Mouse (Mus musculus) bone marrow macrophage, adult 2 months (primary cell): ENCODE measurements at regions not wholly inside any gene's neighbourhood (a gene's known extent, or its start where the extent isn't known, plus 50 kb on each side); places are given as distances from the start of the nearest gene placed in this dataset.
"Not testable (repeated sequence)": the region's sequence is repeated elsewhere in the genome, so short reads cannot be mapped to it uniquely, and the experiment has no call there.

Source experiments
- H3K27ac ChIP-seq: 2 replicates; pipeline ENCODE4 v1.5.1; 2012; ENCODE audit warnings: low read depth, low read length; ENCODE audit not compliant: insufficient read depth
- H3K4me1 ChIP-seq: 2 replicates; pipeline ENCODE4 v1.6.1; 2012; ENCODE audit warnings: low read length; ENCODE audit not compliant: control insufficient read depth, insufficient read depth
- H3K4me3 ChIP-seq: 2 replicates; pipeline ENCODE4 v1.5.1; 2012; ENCODE audit warnings: mild to moderate bottlenecking, low read length, moderate library complexity; ENCODE audit not compliant: insufficient read depth
- CTCF ChIP-seq: IDR thresholded peaks from 2 replicates; pipeline ENCODE4 v1.5.1; 2012; ENCODE audit warnings: low read depth, mild to moderate bottlenecking, low read length, moderate library complexity
- POLR2A ChIP-seq: IDR thresholded peaks from 2 replicates; pipeline ENCODE4 v1.6.1; 2012; ENCODE audit warnings: mild to moderate bottlenecking, low read depth, low read length, borderline replicate concordance

GRCm38 (mm10) chr5:134046086-134046485 is 53.4 kb upstream of the Castor2 start:
- TF ChIP-seq POLR2A (no peak), CTCF (no peak)
- no peak overlapping the region for H3K27ac ChIP-seq
- H3K4me3 ChIP-seq, result no peak overlapping the region
- H3K4me1 ChIP-seq, result no peaks in the 10 kb centered on the region

DNA sequence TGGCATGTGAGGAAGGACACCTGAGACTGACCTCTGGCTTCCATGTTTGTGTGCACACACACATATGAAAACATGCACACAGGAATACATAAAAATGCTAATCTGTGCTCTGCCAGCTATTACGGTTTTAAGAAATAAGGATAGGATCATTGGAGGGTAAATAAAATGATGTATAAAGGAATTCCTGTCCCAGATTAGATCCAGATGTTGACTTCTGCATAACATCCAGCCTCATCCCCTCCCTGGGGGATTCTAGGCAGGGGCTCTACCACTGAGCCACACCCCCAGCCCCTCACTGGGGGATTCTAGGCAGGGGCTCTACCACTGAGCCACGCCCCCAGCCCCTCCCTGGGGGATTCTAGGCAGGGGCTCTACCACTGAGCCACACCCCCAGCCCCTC is 56.6 kb upstream of the Castor2 start:
- not testable (repeated sequence) for H3K4me3 ChIP-seq, H3K27ac ChIP-seq

GRCm38 (mm10) chr5:134027316-134027966 is 72.1 kb upstream of the Castor2 start:
- Histone ChIP-seq H3K4me3 (no peak overlapping the region), H3K4me1 (no peaks in the 10 kb centered on the region), H3K27ac (no peak overlapping the region)
- TF ChIP-seq CTCF (no peak), POLR2A (no peak)

More for the DNA sequence above, 56.6 kb upstream of the Castor2 start:
- H3K4me1 ChIP-seq, result not testable (repeated sequence)

- Histone ChIP-seq H3K4me3 (no peak overlapping the region), H3K4me1 (no peaks in the 10 kb centered on the region), H3K27ac (no peak overlapping the region)
- TF ChIP-seq CTCF (no peak), POLR2A (no peak)
These were observed 79.7 kb upstream of the Castor2 start for GRCm38 (mm10) chr5:134019651-134020432.

DNA sequence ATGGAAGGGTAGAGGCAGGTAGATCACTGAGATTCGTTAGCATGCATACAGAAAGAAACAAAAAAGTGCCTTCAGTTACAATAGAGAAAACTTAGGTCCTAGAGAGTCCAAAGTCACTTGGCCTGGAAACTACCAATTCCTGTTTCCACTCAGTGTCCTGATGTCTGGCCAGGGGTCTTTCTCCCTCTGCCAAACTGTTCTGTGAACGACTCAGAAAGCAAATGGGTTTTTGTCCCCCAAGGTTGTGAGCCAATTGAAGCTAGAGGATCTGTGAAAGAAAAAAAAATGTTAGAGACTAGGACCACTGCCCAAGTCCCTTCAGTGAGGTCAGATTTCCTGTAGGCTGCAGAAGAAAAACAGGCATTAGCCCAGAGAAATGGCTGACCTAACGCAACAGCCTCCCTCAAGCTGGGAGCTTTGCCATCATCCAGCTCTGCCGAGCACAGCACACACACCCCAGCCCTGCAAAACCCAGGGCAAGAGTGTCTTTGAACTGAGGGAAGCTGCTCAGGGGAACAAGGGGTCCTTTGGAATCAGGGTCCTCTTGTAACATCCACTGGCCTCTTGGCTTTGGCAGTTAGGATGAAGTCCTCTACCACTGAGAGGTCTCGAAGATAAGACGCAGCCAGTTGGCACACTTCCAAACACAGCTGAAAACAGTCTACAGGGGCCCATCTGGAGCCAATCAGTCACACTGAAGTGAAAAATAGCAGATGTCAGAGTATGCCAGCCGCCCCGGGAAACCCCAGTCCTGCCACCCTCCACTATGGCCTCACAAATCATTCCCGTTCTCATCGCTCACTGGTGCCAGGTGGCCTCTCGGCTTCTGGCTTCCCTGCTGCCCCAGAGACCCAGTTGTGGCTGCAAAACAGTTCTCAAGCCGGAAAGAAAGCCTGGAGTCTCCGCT is 85.0 kb upstream of the Castor2 start:
- TF ChIP-seq CTCF, result no peak
- TF ChIP-seq POLR2A, result no peak
- Histone ChIP-seq H3K4me1 (no peaks in the 10 kb centered on the region), H3K4me3 (no peak overlapping the region), H3K27ac (no peak overlapping the region)

GRCm38 (mm10) chr5:134013206-134013605 is 86.3 kb upstream of the Castor2 start:
- TF ChIP-seq CTCF (no peak), POLR2A (no peak)
- H3K4me1 ChIP-seq, result no peaks in the 10 kb centered on the region

GRCm38 (mm10) chr5:134009843-134010242 is 89.7 kb upstream of the Castor2 start:
- H3K4me1 ChIP-seq, result no peaks in the 10 kb centered on the region
- no peak overlapping the region for H3K27ac ChIP-seq
- TF ChIP-seq CTCF (no peak), POLR2A (no peak)
- H3K4me3 ChIP-seq, result no peak overlapping the region

More at GRCm38 (mm10) chr5:134013206-134013605, 86.3 kb upstream of the Castor2 start:
- no peak overlapping the region for H3K27ac ChIP-seq
- H3K4me3 ChIP-seq, result no peak overlapping the region

- no peak overlapping the region for H3K4me3 ChIP-seq
- TF ChIP-seq CTCF (no peak), POLR2A (no peak)
- no peaks in the 10 kb centered on the region for H3K4me1 ChIP-seq
- no peak overlapping the region for H3K27ac ChIP-seq
These were observed 92.3 kb upstream of the Castor2 start for GRCm38 (mm10) chr5:134007127-134007771.

- TF ChIP-seq POLR2A (no peak), CTCF (peak; percentile 82)
- Histone ChIP-seq H3K4me1 (no peaks in the 10 kb centered on the region), H3K27ac (no peak overlapping the region), H3K4me3 (no peak overlapping the region)
These were observed 92.9 kb upstream of the Castor2 start for GRCm38 (mm10) chr5:134006470-134007126.
